In the genomic region with DNA sequence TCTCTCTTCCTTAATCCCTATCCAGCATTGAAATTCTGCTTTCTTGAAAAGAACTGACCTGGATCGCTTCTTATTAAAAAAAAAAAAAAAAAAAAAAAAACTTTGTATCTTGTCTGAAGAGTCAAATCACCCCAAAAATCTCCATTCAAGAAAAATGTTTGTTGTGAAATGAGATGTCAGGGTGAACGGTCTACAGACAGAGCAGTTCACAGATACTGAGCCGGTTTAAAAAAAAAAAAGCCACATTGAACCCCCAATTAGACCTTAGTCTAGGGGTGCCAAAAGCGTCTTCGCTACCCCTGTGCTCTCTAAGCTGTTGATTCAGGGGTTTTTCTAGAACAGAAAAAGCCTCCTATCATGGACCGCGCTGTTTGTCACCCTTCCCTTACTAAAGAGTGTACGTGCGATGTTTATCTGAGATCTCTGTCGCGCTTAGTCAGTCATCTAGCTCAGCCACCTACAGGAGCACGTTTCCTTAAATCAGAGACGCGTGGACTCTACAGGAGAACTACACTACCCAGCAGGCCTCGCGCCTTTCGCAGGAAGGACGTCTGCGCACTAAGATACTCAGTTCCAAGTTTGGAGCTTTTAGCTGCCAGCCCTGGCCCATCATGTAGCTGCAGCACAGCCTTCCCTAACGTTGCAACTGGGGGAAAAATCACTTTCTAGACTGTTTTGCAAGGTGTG, we compare ENCODE assay signal across 8 mouse cellular contexts. TPM values are rescaled to one million over a fixed set of nuclear protein-coding genes. Genes with fewer than 3 reads are reported as not detected.
DNase-seq lines count a peak whose midpoint lies in the region; ATAC-seq lines count a peak whose summit lies in the region.

TSS of gene Map2k6 (plus strand) at position 570 of the 687 bp plus-strand sequence.

- DNase-seq in ZHBTc4 (ENCODE audit: low read depth, low spot score) = peak; percentile 93
- peak; percentile 52 to 67 for DNase-seq in cerebellum, postnatal 4 days (ENCODE audit: low spot score in 2 of 2)
- DNase-seq in frontal cortex, postnatal 36 days (ENCODE audit: low spot score in 2 of 2) = peak; percentile 85 to 94
- peak; percentile 85 for DNase-seq in hindbrain, embryonic 14.5 days (ENCODE audit: low spot score)
- DNase-seq in layer of hippocampus, postnatal 36 days = peak; percentile 87
- DNase-seq in lung, postnatal 25 days (ENCODE audit: low spot score) = peak; percentile 87
- DNase-seq in retina, adult 2 months (ENCODE audit: low read depth, low spot score) = peak; percentile 61
- peak; percentile 84 for DNase-seq in thymus, postnatal 25 days

- H3K4me3 ChIP-seq in hindbrain, embryonic 14.5 days (replicated peaks; ENCODE audit: low read length) = peak within 1 kb of the TSS; percentile 54

- H3K27me3 ChIP-seq in hindbrain, embryonic 14.5 days (ENCODE audit: control insufficient read depth, insufficient read depth, low read length) = no peaks in the 10 kb centered on the region

- H3K27ac ChIP-seq in hindbrain, embryonic 14.5 days = peak within 1 kb of the TSS; percentile 39; the same call in 1 of the 2 replicates

- peak; percentile 94 for ATAC-seq in hindbrain, embryonic 14.5 days (ENCODE audit: low FRiP score)

- no peaks in the 10 kb centered on the region for H3K36me3 ChIP-seq in hindbrain, embryonic 14.5 days (replicated peaks; ENCODE audit: control insufficient read depth, insufficient read depth)

- H3K4me2 ChIP-seq in hindbrain, embryonic 14.5 days (replicated peaks) = peak within 1 kb of the TSS; percentile 61

- peaks cover 35% of the 10 kb centered on the region for H3K4me1 ChIP-seq in hindbrain, embryonic 14.5 days (replicated peaks; ENCODE audit: control insufficient read depth, insufficient read depth, low read length)

- WGBS in hindbrain, embryonic 14.5 days = 11% methylated on average over 20 of the region's 20 CpGs

- no peaks in the 10 kb centered on the region for H3K9me3 ChIP-seq in hindbrain, embryonic 14.5 days (ENCODE audit: control insufficient read depth, low read length)

- H3K9ac ChIP-seq in hindbrain, embryonic 14.5 days = peak within 1 kb of the TSS; percentile 61

RNA-seq across cellular contexts. Expression of gene Map2k6, which starts in this region (rescaled TPM):
- 28.3 and 32.0 TPM in 2 replicates for polyA plus RNA-seq in hindbrain, embryonic 14.5 days (2014; fragmentation: Nextera tagmentation; extraction: Ambion mirVana)
- 10 to 100 TPM; 32.4 to 35.5 TPM for total RNA-seq in layer of hippocampus, postnatal 36 days (2021)

Comparison
In these comparisons a context has a peak if more than half of its experiments do, and no peak if none do; other contexts are left out.
1. Peak in every context shown above with its lines: DNase-seq, ATAC-seq, H3K4me3 ChIP-seq and H3K27ac ChIP-seq.